Mouse (Mus musculus) urinary bladder, postnatal 25 days (tissue): ENCODE results near the gene Olfr447.
A peak's percentile ranks its signal among the peaks of the same experiment; 100 is the strongest.

Experiments used
- DNase-seq: peaks from one replicate; pipeline ENCODE4 v3.0.0; 2022; ENCODE audit warnings: low spot score

Gene Olfr447

DNA sequence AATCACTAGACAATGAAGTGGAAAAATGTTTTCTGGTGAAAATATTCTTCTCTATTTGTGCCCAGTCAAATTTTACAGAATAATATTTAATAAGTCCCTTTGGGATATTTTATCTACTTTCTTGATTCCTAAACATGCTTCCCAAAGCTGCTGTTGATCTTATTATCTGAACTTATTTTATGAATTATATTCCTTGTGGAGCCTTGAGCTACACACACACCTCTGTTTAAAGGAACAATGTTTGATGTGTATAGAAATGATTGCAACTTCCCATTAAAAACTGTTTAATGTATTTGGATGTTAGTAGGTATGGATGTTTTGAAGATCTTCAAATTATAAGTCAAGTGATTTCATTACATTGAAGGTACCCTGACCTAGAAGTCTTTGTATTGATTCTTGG lies at the start of gene Olfr447:
Gene Olfr447, plus strand, starts transcription at position 301 of the 400 bp plus-strand sequence.
- DNase-seq, result no peak

DNA sequence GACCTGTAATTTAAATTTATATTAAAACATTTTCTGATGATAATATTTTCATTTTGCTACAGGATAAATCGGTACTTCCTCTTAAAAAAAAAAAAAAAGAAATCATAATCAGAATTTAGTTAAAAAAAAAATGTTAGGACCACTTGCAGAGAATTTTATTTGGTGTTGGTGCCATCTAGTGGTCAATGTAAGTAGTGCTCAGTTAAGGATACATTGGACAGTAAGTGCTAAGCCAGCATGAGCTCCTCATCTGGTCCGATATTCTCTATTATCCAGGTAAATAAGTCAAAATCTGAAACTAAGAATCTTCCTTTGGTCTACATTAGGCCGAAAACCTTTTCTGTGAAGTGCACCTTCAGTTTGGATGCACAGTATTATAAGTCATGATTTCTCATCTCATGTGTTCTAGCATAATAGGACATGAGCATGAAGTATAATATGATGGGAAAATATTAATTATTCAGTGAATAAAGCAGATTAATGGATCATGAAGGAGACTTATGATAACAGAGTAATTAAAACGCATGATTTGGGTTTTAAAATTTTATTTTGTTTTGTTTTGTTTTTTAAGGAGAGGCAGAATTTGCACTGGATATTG lies 48.4 kb upstream of the Olfr447 start:
- DNase-seq, result peak; percentile 20

DNA sequence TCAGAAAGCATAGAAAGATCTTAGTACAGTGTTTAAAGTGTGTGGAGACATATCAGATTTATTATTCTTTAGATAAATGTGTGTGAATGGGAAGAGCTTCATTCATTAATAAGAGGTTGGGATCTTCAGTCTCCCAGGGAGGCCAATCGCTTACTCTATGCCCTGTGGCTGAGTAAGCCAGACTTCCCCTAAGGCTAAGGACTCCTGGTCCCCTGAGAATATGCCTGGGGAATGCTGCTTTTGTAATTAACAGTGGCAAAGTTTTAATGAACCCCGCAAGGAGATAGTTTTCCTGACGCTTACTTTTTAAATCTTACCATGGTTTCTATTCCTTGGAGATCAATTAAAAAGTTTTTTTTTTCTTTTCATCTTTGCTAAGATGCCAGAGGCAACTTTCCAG lies 39.0 kb upstream of the Olfr447 start:
- DNase-seq, result no peak

DNA sequence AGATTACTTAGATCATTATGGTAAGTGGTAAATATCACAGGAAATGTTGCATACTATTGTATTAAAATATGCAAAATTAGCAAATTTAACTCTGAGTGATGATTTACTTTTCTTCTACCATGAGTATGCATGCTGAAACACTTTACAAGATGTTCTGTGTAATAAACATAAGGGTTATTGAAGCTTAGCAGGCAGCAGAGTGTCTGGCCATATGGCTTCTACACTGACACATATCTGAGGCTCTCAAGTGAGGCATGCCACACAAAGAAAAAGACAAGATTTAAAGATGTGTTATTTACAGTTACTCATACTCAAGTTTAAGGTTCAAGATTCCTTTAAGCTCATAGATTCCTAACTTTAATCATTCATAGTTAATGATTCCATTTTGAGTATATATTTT lies 32.4 kb upstream of the Olfr447 start:
- DNase-seq, result no peak

DNA sequence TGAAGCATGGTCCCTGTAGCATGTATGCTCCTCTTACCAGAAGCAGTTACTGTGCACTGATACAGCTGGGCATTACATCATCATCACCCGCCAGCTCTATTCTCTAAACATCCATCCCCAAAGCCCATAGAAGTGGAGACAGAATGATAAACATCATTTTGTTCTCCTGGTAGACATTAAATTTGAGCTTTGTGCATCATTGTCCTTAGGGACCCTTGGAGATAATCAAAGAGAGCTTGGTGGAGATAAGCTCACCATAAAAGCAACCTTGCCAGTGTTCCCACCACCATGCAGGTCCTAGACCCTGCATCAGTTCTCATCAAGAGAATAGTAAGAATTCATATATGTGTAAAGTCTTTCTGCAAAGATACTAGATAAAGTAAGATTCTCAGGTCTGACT lies 18.5 kb upstream of the Olfr447 start, which contains the start of gene Olfr448:
Gene Olfr448, plus strand, starts transcription at position 301 of the 400 bp plus-strand sequence.
- DNase-seq, result no peak

DNA sequence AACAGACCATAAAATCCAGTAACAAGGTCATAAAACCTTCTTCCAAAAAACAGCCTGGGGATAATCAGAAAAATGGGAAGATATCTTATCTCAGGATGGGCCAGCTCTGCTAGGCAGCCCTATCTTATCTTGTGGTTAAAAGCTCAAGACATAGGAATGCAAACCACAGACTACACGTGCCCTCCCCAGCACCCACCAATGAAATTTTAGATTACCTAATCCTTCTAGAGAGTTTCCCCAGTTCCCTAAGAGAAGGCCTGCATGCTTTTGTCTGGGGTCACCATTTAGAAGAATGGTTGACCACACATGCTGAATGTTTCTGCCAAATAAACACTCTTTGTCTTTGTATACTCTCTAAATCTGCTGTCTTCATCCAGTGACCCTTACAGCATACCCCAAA lies 8.3 kb upstream of the Olfr447 start:
- no peak for DNase-seq

DNA sequence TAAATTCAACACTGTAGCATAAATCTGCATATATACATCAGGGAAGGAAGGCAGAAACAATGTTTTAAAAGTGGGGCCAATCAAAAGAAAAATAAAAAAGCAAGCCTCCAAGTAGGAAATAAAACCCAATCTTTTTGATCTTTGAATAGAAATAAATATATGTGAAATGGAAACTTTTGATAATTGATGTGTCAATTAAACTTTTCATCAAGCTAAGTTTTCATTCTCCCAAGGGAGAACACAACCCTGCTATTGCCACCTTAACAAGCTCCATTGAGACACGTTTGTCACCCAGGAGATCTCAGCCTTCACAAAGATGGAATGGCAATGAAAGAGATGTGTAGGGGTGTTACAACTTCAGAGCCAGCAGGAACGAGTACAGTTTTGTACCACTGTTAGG lies 12.4 kb downstream of the Olfr447 start, which contains the start of gene Olfr446:
Gene Olfr446, plus strand, starts transcription at position 301 of the 400 bp plus-strand sequence.
- no peak for DNase-seq

DNA sequence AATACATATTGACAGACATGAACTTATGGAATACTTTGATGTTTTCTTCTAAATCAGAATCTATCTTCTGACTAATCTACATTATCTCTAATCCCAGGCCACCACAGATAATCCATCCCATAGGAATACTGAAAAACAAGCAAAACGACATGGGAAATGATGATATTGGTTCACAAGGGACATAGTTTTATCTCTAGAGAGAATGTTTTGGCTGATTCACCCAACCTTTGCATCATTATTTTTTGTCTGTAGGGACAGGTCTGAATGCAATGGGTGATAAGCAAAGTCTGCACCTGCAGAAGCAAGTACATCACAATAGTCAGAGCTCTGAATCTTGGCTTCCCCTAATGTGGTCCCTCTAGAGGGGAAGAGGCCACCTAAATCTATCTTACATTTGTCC lies 40.1 kb downstream of the Olfr447 start, which contains the start of gene Olfr444:
Gene Olfr444, plus strand, starts transcription at position 301 of the 400 bp plus-strand sequence.
- DNase-seq, result no peak
